Mouse (Mus musculus) heart, postnatal 0 days (tissue): ENCODE data around the gene 9130213A22Rik. TPM values are rescaled to one million over a fixed set of nuclear protein-coding genes. Genes with fewer than 3 reads are reported as not detected.

ENCODE experiments used
- ATAC-seq: fragments of 200-750 bp; cut with Nextera tagmentation; 2 replicates; pipeline ENCODE4 v1.8.0; 2017; ENCODE audit warnings: low read depth, moderate number of reproducible peaks, moderate library complexity; ENCODE audit not compliant: insufficient read depth
- DNase-seq: peaks from one replicate; pipeline ENCODE4 v3.0.0-alpha.2; 2016; ENCODE audit warnings: low spot score
- H3K27ac ChIP-seq: fragments of 300-500 bp; sonication (generic); 2 replicates; pipeline ENCODE4 v1.5.1; 2014; ENCODE audit warnings: low read depth, mild to moderate bottlenecking
- H3K27me3 ChIP-seq: fragments of 300-500 bp; sonication (generic); 2 replicates; pipeline ENCODE4 v1.6.1; 2014; ENCODE audit warnings: low read length, mixed read lengths; ENCODE audit not compliant: control insufficient read depth, insufficient read depth
- H3K36me3 ChIP-seq: fragments of 300-500 bp; sonication (generic); replicated peaks from 2 replicates; pipeline ENCODE4 v1.6.1; 2014; ENCODE audit warnings: low read length, mixed read lengths; ENCODE audit not compliant: control insufficient read depth, insufficient read depth
- H3K4me1 ChIP-seq: fragments of 300-500 bp; sonication (generic); 2 replicates; pipeline ENCODE4 v1.6.1; 2014; ENCODE audit warnings: antibody characterized with exemption; ENCODE audit not compliant: control insufficient read depth, insufficient read depth
- H3K4me2 ChIP-seq: fragments of 300-500 bp; sonication (generic); 2 replicates; pipeline ENCODE4 v1.6.1; 2014; ENCODE audit warnings: low read depth, mild to moderate bottlenecking, low read length, moderate library complexity
- H3K4me3 ChIP-seq: fragments of 300-500 bp; sonication (generic); 2 replicates; pipeline ENCODE4 v1.5.1; 2014; ENCODE audit warnings: low read depth, low read length
- H3K9ac ChIP-seq: fragments of 300-500 bp; sonication (generic); replicated peaks from 2 replicates; pipeline ENCODE4 v1.6.1; 2014; ENCODE audit warnings: low read depth, low read length, mixed read lengths
- H3K9me3 ChIP-seq: fragments of 300-500 bp; sonication (generic); replicated peaks from 2 replicates; pipeline ENCODE4 v1.6.1; 2016; ENCODE audit warnings: low read length; ENCODE audit not compliant: control insufficient read depth
- CTCF ChIP-seq: IDR thresholded peaks from 2 replicates; pipeline ENCODE4 v1.5.1; 2016; ENCODE audit warnings: antibody characterized with exemption, control low read depth, low read depth
- EP300 ChIP-seq: IDR thresholded peaks from 2 replicates; pipeline ENCODE4 v1.6.1; 2016; ENCODE audit warnings: antibody characterized with exemption, low read depth
- WGBS: fragments of 180-500 bp; shearing (Covaris S2); extraction: QIAGEN DNeasy Blood & Tissue Kit; methylation state at CpG from one replicate; pipeline ENCODE4 v1.1.7; 2014; 5-methylcytosine and 5-hydroxymethylcytosine counted together
- polyA plus RNA-seq: library from polyadenylated mRNA; unstranded; fragments of >200 nt; fragmentation: Nextera tagmentation; extraction: Ambion mirVana; gene quantifications from 2 replicates; pipeline ENCODE4 v1.2.1, GENCODE M21; 2015
- total RNA-seq: library from RNA; depleted of rRNA; stranded (reverse); fragments of >200 nt; gene quantifications from 2 replicates; pipeline ENCODE4 v1.2.3, GENCODE M21; 2014; ENCODE audit warnings: low replicate concordance; rRNA removed

The 9130213A22Rik gene
- total RNA-seq (0.66 TPM in 1 of 2 replicates, not detected in the other), polyA plus RNA-seq (0.30 and 0.49 TPM in 2 replicates)

- Histone ChIP-seq H3K4me2 (peak within 1 kb of the TSS; percentile 90), H3K4me1 (peaks cover 30% of the 10 kb centered on the region), H3K4me3 (peak within 1 kb of the TSS; percentile 68), H3K36me3 (no peaks in the 10 kb centered on the region), H3K9me3 (no peaks in the 10 kb centered on the region), H3K27ac (peak within 1 kb of the TSS; percentile 90), H3K27me3 (no peaks in the 10 kb centered on the region), H3K9ac (peak within 1 kb of the TSS; percentile 60)
- under 1% methylated on average over 64 of the region's 66 CpGs for WGBS
- peak; percentile 84 for DNase-seq
- peak; percentile 41; the same call in 1 of the 2 replicates for TF ChIP-seq EP300
- TF ChIP-seq CTCF = peak; percentile 73
- ATAC-seq = peak; percentile 71
These were observed at the start of gene 9130213A22Rik for GRCm38 (mm10) chr11:69122336-69122951. 9130213A22Rik (minus strand) TSS chr11:69122589.

DNA sequence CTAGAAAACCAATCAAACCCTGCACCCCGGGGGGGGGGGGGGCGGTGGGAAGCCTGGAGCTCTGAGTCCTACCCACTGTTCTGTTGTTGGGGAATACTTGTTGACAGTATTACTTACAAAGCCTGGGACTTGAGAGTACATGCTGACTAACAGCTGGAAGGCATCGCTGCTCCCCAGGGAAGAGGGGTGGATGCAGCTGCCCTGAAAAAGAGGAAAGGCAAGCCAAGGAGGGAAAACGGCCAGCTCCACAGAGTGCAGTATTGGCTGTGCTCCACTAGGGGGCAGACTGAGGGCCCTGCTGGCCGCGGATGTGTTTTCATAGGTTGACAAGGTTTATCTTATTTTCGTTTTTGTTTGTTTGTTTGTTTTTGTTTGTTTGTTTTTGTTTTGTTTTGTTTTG lies 49.2 kb upstream of the 9130213A22Rik start:
- Histone ChIP-seq H3K9ac (no peak overlapping the region), H3K27me3 (0 out of 2 replicates have a peak, but pooled peaks cover 2% of the 10 kb centered on the region), H3K9me3 (no peaks in the 10 kb centered on the region), H3K4me3 (no peak overlapping the region), H3K4me2 (no peak overlapping the region), H3K4me1 (no peaks in the 10 kb centered on the region), H3K27ac (no peak overlapping the region), H3K36me3 (no peaks in the 10 kb centered on the region)
- WGBS = 28% methylated on average over 7 of the region's 7 CpGs
- peak; percentile 78 for TF ChIP-seq CTCF
- TF ChIP-seq EP300 = no peak
- DNase-seq (peak; percentile 36), ATAC-seq (peak; percentile 41; the same call in 1 of the 2 replicates)

DNA sequence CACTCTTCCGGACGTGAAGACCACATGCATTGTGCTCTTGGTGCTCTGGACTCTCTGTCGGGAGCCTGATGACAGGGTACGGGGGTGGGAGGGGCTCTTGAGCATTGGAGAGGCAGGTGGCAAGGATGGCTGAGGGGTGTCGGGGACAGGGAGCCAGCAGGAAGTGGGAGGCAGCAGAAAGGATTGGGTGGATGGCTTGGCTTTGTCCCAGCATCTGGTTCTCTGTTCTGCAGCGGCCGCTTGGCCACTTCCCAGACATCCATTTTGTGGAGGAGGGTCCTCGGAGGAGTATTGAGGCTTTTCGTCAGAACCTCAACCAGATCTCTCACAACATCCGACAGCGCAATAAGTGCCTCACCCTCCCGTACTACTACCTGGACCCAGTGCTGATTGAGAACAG lies 46.9 kb upstream of the 9130213A22Rik start:
- no peak overlapping the region for H3K4me3 ChIP-seq
- no peak overlapping the region for H3K4me2 ChIP-seq
- H3K27me3 ChIP-seq = peaks cover 16% of the 10 kb centered on the region; the same call in 1 of the 2 replicates
- H3K27ac ChIP-seq = no peak overlapping the region
- TF ChIP-seq CTCF (no peak), EP300 (no peak)
- no peak for DNase-seq
- H3K4me1 ChIP-seq = no peaks in the 10 kb centered on the region
- H3K9me3 ChIP-seq = no peaks in the 10 kb centered on the region
- no peak for ATAC-seq
- no peak overlapping the region for H3K9ac ChIP-seq
- no peaks in the 10 kb centered on the region for H3K36me3 ChIP-seq
- 68% methylated on average over 12 of the region's 12 CpGs for WGBS

GRCm38 (mm10) chr11:69156800-69157199 lies 34.4 kb upstream of the 9130213A22Rik start, which contains the start of gene Alox12b:
Alox12b (plus strand) TSS chr11:69156989.
- no peaks in the 10 kb centered on the region for H3K4me1 ChIP-seq
- H3K4me2 ChIP-seq = no peak within 1 kb of the TSS
- WGBS = 2% methylated on average over 18 of the region's 18 CpGs
- no peak within 1 kb of the TSS for H3K4me3 ChIP-seq
- DNase-seq (peak; percentile 19), ATAC-seq (no peak)
- H3K27me3 ChIP-seq = peaks cover 44% of the 10 kb centered on the region
- H3K27ac ChIP-seq = no peak within 1 kb of the TSS
- no peaks in the 10 kb centered on the region for H3K36me3 ChIP-seq
- no peak within 1 kb of the TSS for H3K9ac ChIP-seq
- TF ChIP-seq CTCF (no peak), EP300 (no peak)
- no peaks in the 10 kb centered on the region for H3K9me3 ChIP-seq

DNA sequence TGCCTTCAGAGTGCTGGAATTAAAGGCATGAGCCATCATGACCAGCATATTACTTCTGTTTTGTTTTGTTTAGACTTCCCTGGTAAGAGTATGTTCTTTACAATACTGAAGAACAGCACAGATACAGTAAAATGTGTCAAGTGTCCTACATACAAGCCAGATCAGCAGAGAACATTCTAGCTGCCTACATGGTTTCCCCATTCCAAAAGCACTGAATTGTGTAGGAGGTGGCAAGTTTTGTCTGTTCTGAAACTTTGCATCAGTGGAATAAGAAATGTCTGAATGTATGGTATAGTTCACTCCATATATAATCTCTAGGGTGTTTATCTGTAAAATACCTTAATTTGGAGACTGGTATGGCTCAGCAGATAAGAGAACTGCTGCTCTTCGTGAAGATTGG lies 33.0 kb upstream of the 9130213A22Rik start:
- no peak overlapping the region for H3K4me2 ChIP-seq
- no peak overlapping the region for H3K9ac ChIP-seq
- WGBS = 30% methylated on average over 1 of the region's 1 CpGs
- no peaks in the 10 kb centered on the region for H3K9me3 ChIP-seq
- no peaks in the 10 kb centered on the region for H3K36me3 ChIP-seq
- no peaks in the 10 kb centered on the region; the same call in 1 of the 2 replicates for H3K4me1 ChIP-seq
- no peak overlapping the region for H3K27ac ChIP-seq
- no peak for TF ChIP-seq CTCF
- TF ChIP-seq EP300 = no peak
- DNase-seq (no peak), ATAC-seq (no peak)
- H3K4me3 ChIP-seq = no peak overlapping the region
- H3K27me3 ChIP-seq = peaks cover 49% of the 10 kb centered on the region

DNA sequence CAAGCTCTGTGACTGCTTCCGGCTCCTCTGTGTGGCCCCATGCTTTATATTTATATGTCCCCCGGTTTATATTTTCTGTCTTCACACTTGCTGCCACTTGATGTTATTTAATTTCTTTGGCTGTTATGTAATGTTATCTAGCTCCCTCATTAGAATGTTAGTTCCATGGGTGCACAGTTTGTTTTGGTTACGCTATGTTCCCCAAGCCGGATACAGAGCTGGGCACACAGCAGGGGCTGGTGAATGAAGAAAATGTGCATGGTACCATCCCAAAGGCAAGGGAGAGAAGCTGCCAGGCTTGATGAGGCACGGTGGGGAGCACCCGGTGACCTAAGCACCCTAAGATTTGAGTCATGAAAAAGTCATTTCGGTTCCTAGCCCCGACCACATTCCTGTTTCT lies 31.4 kb upstream of the 9130213A22Rik start:
- no peak for ATAC-seq
- no peak overlapping the region for H3K4me2 ChIP-seq
- no peaks in the 10 kb centered on the region for H3K36me3 ChIP-seq
- H3K27me3 ChIP-seq = peaks cover 44% of the 10 kb centered on the region
- no peaks in the 10 kb centered on the region; the same call in 1 of the 2 replicates for H3K4me1 ChIP-seq
- H3K9ac ChIP-seq = no peak overlapping the region
- no peak for TF ChIP-seq EP300
- TF ChIP-seq CTCF = no peak
- WGBS = 74% methylated on average over 8 of the region's 8 CpGs
- H3K4me3 ChIP-seq = no peak overlapping the region
- DNase-seq = no peak
- H3K9me3 ChIP-seq = no peaks in the 10 kb centered on the region
- H3K27ac ChIP-seq = no peak overlapping the region
